Mouse (Mus musculus) heart, adult 2 months (tissue): Measurements from ENCODE around the gene Gm11213.

Source experiments
- CTCF ChIP-seq: fragments of 200-600 bp; IDR thresholded peaks from 2 replicates; pipeline ENCODE4 v1.8.1; 2022; ENCODE audit warnings: antibody characterized with exemption, mild to moderate bottlenecking, moderate library complexity
- POLR2A ChIP-seq: fragments of 200-500 bp; IDR thresholded peaks from 2 replicates; pipeline ENCODE4 v1.6.1; 2011; ENCODE audit warnings: mild to moderate bottlenecking, low read depth, low read length, control low read depth; ENCODE audit not compliant: insufficient read depth

GRCm38 (mm10) chr4:63604945-63605344, at the start of gene Gm11213:
- TF ChIP-seq CTCF: no peak
- TF ChIP-seq POLR2A: no peak
